Mouse (Mus musculus): Measurements from ENCODE around the gene Abtb2. TPM values are rescaled to one million over a fixed set of nuclear protein-coding genes. Genes with fewer than 3 reads are reported as not detected.
A peak's percentile ranks its signal among the peaks of the same experiment; 100 is the strongest.
"Not testable (repeated sequence)": the region's sequence is repeated elsewhere in the genome, so short reads cannot be mapped to it uniquely, and the experiment has no call there.

Abtb2 gene
- total RNA-seq (2015; ENCODE audit: low replicate concordance): 0.38 TPM in 1 of 2 replicates, not detected in the other
- 1.7 and 4.0 TPM in 2 replicates for total RNA-seq (2017; ENCODE audit: low replicate concordance)

- ATAC-seq (replicated peaks; ENCODE audit: low FRiP score, poor library complexity, severe bottlenecking): peak; percentile 95
Measured at GRCm38 (mm10) chr2:103565732-103566422, at the start of gene Abtb2. Gene Abtb2, plus strand, starts transcription at chr2:103566310.

GRCm38 (mm10) chr2:103516472-103516871 lies 49.6 kb upstream of the Abtb2 start:
- ATAC-seq (replicated peaks; ENCODE audit: low FRiP score, poor library complexity, severe bottlenecking): no peak

- no peak for ATAC-seq (replicated peaks; ENCODE audit: low FRiP score, poor library complexity, severe bottlenecking)
Measured at GRCm38 (mm10) chr2:103525596-103525995, 40.5 kb upstream of the Abtb2 start.

- ATAC-seq (replicated peaks; ENCODE audit: low FRiP score, poor library complexity, severe bottlenecking): peak; percentile 94
Measured at GRCm38 (mm10) chr2:103547132-103547531, 19.0 kb upstream of the Abtb2 start.

GRCm38 (mm10) chr2:103550301-103550700 lies 15.8 kb upstream of the Abtb2 start:
- ATAC-seq (replicated peaks; ENCODE audit: low FRiP score, poor library complexity, severe bottlenecking): not testable (repeated sequence)

- ATAC-seq (replicated peaks; ENCODE audit: low FRiP score, poor library complexity, severe bottlenecking): no peak
Measured at GRCm38 (mm10) chr2:103554041-103554440, 12.1 kb upstream of the Abtb2 start.

- no peak for ATAC-seq (replicated peaks; ENCODE audit: low FRiP score, poor library complexity, severe bottlenecking)
Measured at GRCm38 (mm10) chr2:103556125-103556877, 9.8 kb upstream of the Abtb2 start.

GRCm38 (mm10) chr2:103560955-103561354 lies 5.2 kb upstream of the Abtb2 start:
- ATAC-seq (replicated peaks; ENCODE audit: low FRiP score, poor library complexity, severe bottlenecking): no peak

GRCm38 (mm10) chr2:103564427-103565023 lies 1.6 kb upstream of the Abtb2 start:
- no peak for ATAC-seq (replicated peaks; ENCODE audit: low FRiP score, poor library complexity, severe bottlenecking)

GRCm38 (mm10) chr2:103565171-103565591 lies 929 bp upstream of the Abtb2 start:
- ATAC-seq (replicated peaks; ENCODE audit: low FRiP score, poor library complexity, severe bottlenecking): no peak

GRCm38 (mm10) chr2:103566423-103566712 lies 258 bp downstream of the Abtb2 start:
- ATAC-seq (replicated peaks; ENCODE audit: low FRiP score, poor library complexity, severe bottlenecking): peak; percentile 49

- ATAC-seq (replicated peaks; ENCODE audit: low FRiP score, poor library complexity, severe bottlenecking): no peak
Measured at GRCm38 (mm10) chr2:103566713-103567521, 807 bp downstream of the Abtb2 start.

GRCm38 (mm10) chr2:103568161-103568560 lies 2.1 kb downstream of the Abtb2 start:
- no peak for ATAC-seq (replicated peaks; ENCODE audit: low FRiP score, poor library complexity, severe bottlenecking)

GRCm38 (mm10) chr2:103569716-103570115 lies 3.6 kb downstream of the Abtb2 start:
- no peak for ATAC-seq (replicated peaks; ENCODE audit: low FRiP score, poor library complexity, severe bottlenecking)

- ATAC-seq (replicated peaks; ENCODE audit: low FRiP score, poor library complexity, severe bottlenecking): peak; percentile 65
Measured at GRCm38 (mm10) chr2:103572354-103572753, 6.2 kb downstream of the Abtb2 start.

GRCm38 (mm10) chr2:103576371-103576770 lies 10.3 kb downstream of the Abtb2 start:
- ATAC-seq (replicated peaks; ENCODE audit: low FRiP score, poor library complexity, severe bottlenecking): no peak

- ATAC-seq (replicated peaks; ENCODE audit: low FRiP score, poor library complexity, severe bottlenecking): no peak
Measured at GRCm38 (mm10) chr2:103577752-103578662, 11.9 kb downstream of the Abtb2 start.

GRCm38 (mm10) chr2:103578663-103579213 lies 12.6 kb downstream of the Abtb2 start:
- no peak for ATAC-seq (replicated peaks; ENCODE audit: low FRiP score, poor library complexity, severe bottlenecking)

- ATAC-seq (replicated peaks; ENCODE audit: low FRiP score, poor library complexity, severe bottlenecking): no peak
Measured at GRCm38 (mm10) chr2:103580756-103581155, 14.6 kb downstream of the Abtb2 start.

Measured in erythroblast, adult 5-6 weeks (primary cell).